11 mouse cellular contexts compared by ENCODE assay signal in genomic region chrX:134132295-134132694, GRCm38 (mm10). TPM values are rescaled to one million over a fixed set of nuclear protein-coding genes. Genes with fewer than 3 reads are reported as not detected.
DNase-seq lines count a peak whose midpoint lies in the region; ATAC-seq and TF ChIP-seq lines count a peak whose summit lies in the region.
"Had no signal": no experiment of that assay in that cellular context is flagged by ENCODE, and none has a peak within 500 bp of the region (broad histone marks: within the 10 kb centered on the region; RNA-seq: fewer than 3 reads in every experiment).

No protein-coding gene starts in this region.

- peak; percentile 57 for TF ChIP-seq CTCF in Patski (IDR thresholded peaks at IDR 0.05)

- H3K36me3 ChIP-seq in kidney, embryonic 15.5 days = no peaks in the 10 kb centered on the region
- H3K36me3 ChIP-seq: lung, embryonic 15.5 days had no signal

- no peak for ATAC-seq in kidney, embryonic 15.5 days (replicated peaks; ENCODE audit: low FRiP score)
- ATAC-seq in Patski = no peak

- no peak overlapping the region for H3K9ac ChIP-seq in kidney, embryonic 15.5 days
- H3K9ac ChIP-seq: lung, embryonic 15.5 days had no signal

- CTCF ChIA-PET in Patski (lab: Charles Lee) = no interaction called here

- H3K9me3 ChIP-seq in kidney, embryonic 15.5 days (replicated peaks) = no peaks in the 10 kb centered on the region
- H3K9me3 ChIP-seq: lung, embryonic 15.5 days had no signal

- H3K27ac ChIP-seq in kidney, embryonic 15.5 days = no peak overlapping the region
- H3K27ac ChIP-seq: lung, embryonic 15.5 days had no signal

- in situ Hi-C loops in Patski (cut with MboI; ENCODE audit: low pct_unique_long_range_greater_than_20kb) = no loop called here

- peaks cover 34% of the 10 kb centered on the region for H3K27me3 ChIP-seq in kidney, embryonic 15.5 days
- H3K27me3 ChIP-seq in Patski = peaks cover 32% of the 10 kb centered on the region

- 22% methylated on average over 5 of the region's 5 CpGs for WGBS in kidney, embryonic 15.5 days

- no peak overlapping the region for H3K4me2 ChIP-seq in kidney, embryonic 15.5 days
- H3K4me2 ChIP-seq: lung, embryonic 15.5 days had no signal

- H3K4me3 ChIP-seq in kidney, embryonic 15.5 days (replicated peaks) = no peak overlapping the region
- H3K4me3 ChIP-seq: lung, embryonic 15.5 days had no signal

- peak; percentile 31 for DNase-seq in adrenal gland, adult 2 months
- DNase-seq in adrenal gland, adult 18-20 months (ENCODE audit: low spot score in 2 of 2) = no peak
- DNase-seq in kidney, postnatal 14 days = peak; percentile 4
- DNase-seq in Patski (ENCODE audit: low read depth, low spot score) = no peak
- DNase-seq in fibroblast of lung, adult 2 months (ENCODE audit: low read depth) = peak; percentile 16
- DNase-seq in retina, postnatal 1 day = peak; percentile 59
- no peak for DNase-seq in spleen, adult 18-20 months

- no peaks in the 10 kb centered on the region for H3K4me1 ChIP-seq in kidney, embryonic 15.5 days
- H3K4me1 ChIP-seq: lung, embryonic 15.5 days had no signal

- POLR2A ChIA-PET in Patski (lab: Charles Lee) = no interaction called here

RNA-seq across cellular contexts. Expression of gene Xkrx, which starts 29.6 kb away (rescaled TPM):
- 1 to 10 TPM in 1 of 2 experiments, under 1 TPM in 1; 0.69 to 1.0 TPM for total RNA-seq in adrenal gland, adult 2 months (2021)
- polyA plus RNA-seq in adrenal gland, adult 2 months (2012; rRNA removed) = 0.42 and 0.49 TPM in 2 replicates
- under 1 TPM; 0.35 to 0.96 TPM for total RNA-seq in adrenal gland, adult 18-20 months (2021)
- polyA plus RNA-seq in kidney, embryonic 15.5 days (2015; fragmentation: Nextera tagmentation; extraction: Ambion mirVana) = 0.13 and 0.32 TPM in 2 replicates
- 2.6 TPM for polyA plus RNA-seq in Patski (2021)

RNA-seq across cellular contexts. Expression of gene Arl13a, which starts 55.0 kb away (rescaled TPM):
- total RNA-seq in adrenal gland, adult 2 months (2021) = not detected
- polyA plus RNA-seq in adrenal gland, adult 2 months (2012; rRNA removed) = not detected in 2 replicates
- not detected for total RNA-seq in adrenal gland, adult 18-20 months (2021)
- not detected in 2 replicates for polyA plus RNA-seq in kidney, embryonic 15.5 days (2015; fragmentation: Nextera tagmentation; extraction: Ambion mirVana)
- polyA plus RNA-seq in Patski (2021) = not detected
- polyA plus RNA-seq: C2C12; frontal cortex, adult 2 months had no signal

Comparison
In these comparisons a context has a peak if more than half of its experiments do, and no peak if none do; other contexts are left out.
1. DNase-seq: peak in adrenal gland, adult 2 months (single experiment), kidney, postnatal 14 days (single experiment), fibroblast of lung, adult 2 months (single experiment) and retina, postnatal 1 day (single experiment); none in adrenal gland, adult 18-20 months (0 of 2), Patski (single experiment) and spleen, adult 18-20 months (0 of 2).